Mouse (Mus musculus): ENCODE results near the gene Olfr1158. TPM values are rescaled to one million over a fixed set of nuclear protein-coding genes. Genes with fewer than 3 reads are reported as not detected.

Olfr1158 gene
- total RNA-seq (2023) = not detected

DNA sequence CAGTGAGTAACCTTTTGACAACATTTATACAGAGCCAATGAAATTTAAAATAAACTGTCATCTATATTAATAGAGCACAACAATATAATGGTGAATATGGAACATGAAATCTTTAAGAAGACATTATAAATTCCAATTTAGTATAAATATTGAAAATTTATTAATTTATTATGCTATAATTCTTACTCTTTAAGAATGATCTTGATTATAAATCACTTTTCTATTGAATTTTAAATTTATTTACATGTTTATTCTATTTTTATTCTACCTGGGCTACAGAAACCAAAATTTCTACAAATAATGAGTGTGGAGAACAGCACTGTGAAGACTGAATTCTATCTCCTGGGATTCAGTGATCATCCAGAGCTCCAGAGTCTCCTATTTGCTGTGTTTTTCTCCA is at the start of gene Olfr1158:
TSS of gene Olfr1158 (plus strand) at position 301 of the 400 bp plus-strand sequence.

DNA sequence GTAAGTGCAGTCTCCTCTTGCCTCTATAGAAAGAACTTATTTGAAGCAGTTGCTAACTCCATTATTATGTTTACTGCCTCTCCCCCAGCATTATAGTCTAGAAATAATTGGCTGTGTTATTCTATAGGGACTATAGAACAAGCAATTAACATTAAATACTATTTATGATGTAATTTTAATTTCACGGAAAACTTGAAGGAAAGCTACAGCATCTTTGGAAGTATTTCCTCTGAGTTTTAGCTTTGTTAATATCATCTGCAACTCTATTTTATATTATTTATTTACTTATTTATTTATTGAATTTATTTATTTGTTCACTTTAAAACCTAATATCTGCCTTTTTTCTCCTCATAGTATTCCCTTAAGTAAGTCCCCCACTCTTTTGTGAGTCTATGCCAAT is 44.9 kb upstream of the Olfr1158 start, which contains the start of gene Olfr1155:
TSS of gene Olfr1155 (minus strand) at position 101 of the 400 bp plus-strand sequence.

DNA sequence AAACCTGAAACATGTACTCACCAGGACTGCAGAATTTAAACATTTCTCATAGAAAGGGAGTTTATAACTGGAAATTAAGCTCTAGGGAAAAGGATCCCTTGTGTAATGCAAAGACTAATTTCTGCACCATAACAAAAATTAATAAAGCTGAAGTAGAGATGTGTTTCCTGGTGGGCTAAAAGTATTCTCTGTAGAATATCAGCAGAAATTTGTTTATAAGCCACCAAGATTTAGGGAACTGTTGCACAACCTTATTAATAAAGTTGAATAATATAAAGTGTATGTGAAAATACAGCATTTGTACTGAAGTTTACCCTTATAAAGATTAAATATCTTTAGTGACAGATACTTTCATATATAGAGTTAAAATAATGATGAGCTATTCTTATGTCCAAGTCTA is 36.9 kb upstream of the Olfr1158 start, which contains the start of gene Olfr1156:
TSS of gene Olfr1156 (minus strand) at position 101 of the 400 bp plus-strand sequence.

DNA sequence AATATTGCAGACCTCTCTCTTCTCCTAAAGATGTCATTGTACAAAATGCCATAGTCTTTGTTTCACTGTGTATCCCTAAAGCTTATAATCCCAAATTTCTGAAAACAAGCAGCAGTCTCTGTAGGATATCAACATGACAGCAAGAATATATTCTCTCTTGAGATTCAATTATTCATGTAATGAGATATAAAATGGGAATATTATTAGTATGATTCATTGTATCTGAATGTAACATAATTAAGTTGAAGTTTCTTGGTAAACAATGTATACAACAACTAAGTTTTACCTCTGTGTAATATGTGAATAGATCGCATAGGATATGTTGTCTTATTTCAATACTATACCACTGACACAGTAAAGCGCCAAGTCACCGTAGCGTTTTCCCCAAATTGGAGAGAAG is 21.7 kb upstream of the Olfr1158 start, which contains the start of gene Olfr1157:
TSS of gene Olfr1157 (minus strand) at position 101 of the 400 bp plus-strand sequence.

DNA sequence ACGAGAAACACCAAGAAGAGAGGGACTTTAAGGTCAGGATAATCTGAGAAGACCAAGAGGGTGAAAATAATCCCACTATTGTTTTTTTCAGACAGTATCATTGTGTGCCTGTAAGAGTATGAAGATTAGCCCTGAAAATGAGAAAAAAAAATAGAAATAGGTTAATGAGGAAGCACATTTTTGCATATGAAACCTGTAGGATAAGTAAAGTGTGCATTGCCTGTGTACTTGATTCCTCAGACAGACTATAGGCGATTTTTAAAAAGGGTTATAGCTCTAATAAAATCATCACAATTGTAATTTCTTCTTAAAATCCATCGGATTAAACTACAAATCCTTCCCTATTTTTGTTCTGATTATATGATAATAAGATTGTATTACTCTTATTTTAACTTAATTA is 15.3 kb upstream of the Olfr1158 start, which contains the start of gene Olfr74:
TSS of gene Olfr74 (minus strand) at position 101 of the 400 bp plus-strand sequence.

DNA sequence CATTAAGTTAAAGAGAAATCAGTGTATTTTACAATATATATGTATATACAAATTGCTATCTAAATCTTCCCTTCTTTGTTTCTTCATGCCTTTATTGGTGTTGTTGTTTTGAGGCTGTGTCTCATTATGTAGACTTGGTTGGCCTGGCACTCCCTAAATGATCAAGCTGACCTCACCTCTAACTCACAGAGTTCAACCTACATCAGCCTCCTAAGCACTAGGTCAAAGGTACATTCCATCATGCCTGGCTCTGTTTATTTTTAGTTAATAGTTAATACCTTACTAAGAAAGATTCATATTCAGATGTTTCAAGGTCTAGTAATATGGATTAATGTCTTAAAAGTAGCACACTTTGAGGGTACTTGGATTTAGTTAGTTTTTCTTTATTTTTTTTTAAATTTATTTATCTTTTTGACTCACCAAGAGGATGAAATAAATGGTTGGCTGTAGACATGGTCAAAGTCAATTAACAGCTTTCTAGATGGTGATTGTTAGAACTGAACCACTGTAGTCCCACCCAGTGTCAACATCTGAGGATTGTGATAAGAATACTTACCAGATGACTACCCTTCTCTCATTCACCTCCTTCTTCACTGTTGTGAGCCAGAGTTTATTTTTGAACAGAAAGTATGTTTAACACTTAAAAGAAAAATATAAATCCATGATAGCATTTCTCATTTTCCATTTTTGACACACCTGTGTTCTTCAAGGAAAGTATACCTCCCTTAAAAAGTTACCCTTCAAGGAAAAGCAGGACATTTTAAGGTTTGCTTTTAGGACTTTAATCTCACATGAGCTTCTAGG is 17.8 kb downstream of the Olfr1158 start, which contains the start of gene Olfr1160:
TSS of gene Olfr1160 (minus strand) at position 754 of the 804 bp plus-strand sequence.

DNA sequence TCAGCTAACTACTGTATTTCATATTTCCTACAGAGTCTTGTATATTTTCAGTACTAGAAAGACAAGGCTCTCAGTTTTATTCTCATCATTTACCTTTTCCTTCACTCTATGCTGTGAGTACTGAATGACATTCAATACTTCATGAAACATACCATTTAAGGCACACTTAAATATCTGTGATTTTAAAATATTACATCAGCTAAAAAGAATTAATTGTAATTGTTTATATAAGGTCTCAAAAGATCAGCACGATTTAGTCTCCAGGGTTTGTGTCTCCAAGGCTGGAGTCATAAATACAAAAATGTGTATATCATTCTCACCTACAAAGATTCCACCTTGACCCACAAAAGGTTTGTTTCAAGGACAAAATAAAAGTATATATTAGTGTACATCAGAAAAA is 32.6 kb downstream of the Olfr1158 start, which contains the start of gene Olfr1161:
TSS of gene Olfr1161 (plus strand) at position 301 of the 400 bp plus-strand sequence.

DNA sequence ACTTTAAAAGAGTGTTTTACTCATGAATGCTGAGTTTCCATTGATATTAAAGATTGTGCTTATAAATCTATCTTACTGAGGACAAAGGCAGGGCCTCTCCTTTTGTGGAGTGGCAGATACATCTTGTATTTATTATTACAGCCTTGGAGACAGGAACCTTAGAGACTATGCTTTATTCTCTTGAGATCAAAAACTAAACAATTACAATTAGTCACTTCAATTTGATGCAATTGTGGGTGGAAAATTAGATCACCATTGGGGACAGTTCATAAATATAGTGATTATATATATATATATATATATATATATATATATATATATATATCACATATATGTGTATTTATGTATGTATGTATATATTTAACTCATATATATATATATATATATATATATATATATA is 47.7 kb downstream of the Olfr1158 start, which contains the start of gene Olfr73:
TSS of gene Olfr73 (minus strand) at position 101 of the 400 bp plus-strand sequence.

Other genes with a start within 250 kb of the Olfr1158 start
- not detected for gene Olfr1140, start 246.4 kb upstream of the Olfr1158 start, total RNA-seq (2023)
- not detected for gene Olfr1141, start 236.1 kb upstream of the Olfr1158 start, total RNA-seq (2023)
- not detected for gene Olfr152, start 210.6 kb upstream of the Olfr1158 start, total RNA-seq (2023)
- not detected for gene Olfr1143, start 189.5 kb upstream of the Olfr1158 start, total RNA-seq (2023)
- not detected for gene Olfr1145, start 180.3 kb upstream of the Olfr1158 start, total RNA-seq (2023)
- not detected for gene Olfr1148, start 159.6 kb upstream of the Olfr1158 start, total RNA-seq (2023)
- not detected for gene Olfr1150-ps1, start 146.1 kb upstream of the Olfr1158 start, total RNA-seq (2023)
- gene Olfr1151, start 134.3 kb upstream of the Olfr1158 start, total RNA-seq (2023) = not detected
- gene Olfr1152, start 123.6 kb upstream of the Olfr1158 start, total RNA-seq (2023) = not detected
- not detected for gene Olfr1153, start 95.2 kb upstream of the Olfr1158 start, total RNA-seq (2023)
- gene Olfr1154, start 84.9 kb upstream of the Olfr1158 start, total RNA-seq (2023) = not detected
- gene Olfr1155, start 45.0 kb upstream of the Olfr1158 start, total RNA-seq (2023) = not detected
- not detected for gene Olfr1156, start 37.0 kb upstream of the Olfr1158 start, total RNA-seq (2023)
- not detected for gene Olfr1157, start 21.8 kb upstream of the Olfr1158 start, total RNA-seq (2023)
- not detected for gene Olfr74, start 15.4 kb upstream of the Olfr1158 start, total RNA-seq (2023)
- gene Olfr1160, start 18.2 kb downstream of the Olfr1158 start, total RNA-seq (2023) = not detected
- gene Olfr1161, start 32.7 kb downstream of the Olfr1158 start, total RNA-seq (2023) = not detected
- gene Olfr73, start 47.6 kb downstream of the Olfr1158 start, total RNA-seq (2023) = not detected
- gene Olfr1162, start 61.0 kb downstream of the Olfr1158 start, total RNA-seq (2023) = not detected
- gene Olfr1163, start 81.7 kb downstream of the Olfr1158 start, total RNA-seq (2023) = not detected
- not detected for gene Olfr1164, start 103.9 kb downstream of the Olfr1158 start, total RNA-seq (2023)
- gene Olfr1166, start 138.2 kb downstream of the Olfr1158 start, total RNA-seq (2023) = not detected
- not detected for gene Olfr1167, start 165.1 kb downstream of the Olfr1158 start, total RNA-seq (2023)
- gene Olfr1168, start 191.8 kb downstream of the Olfr1158 start, total RNA-seq (2023) = not detected
- gene Olfr1170, start 238.2 kb downstream of the Olfr1158 start, total RNA-seq (2023) = not detected

Data from monocyte, adult 59 days (primary cell).